Mouse (Mus musculus) limb, embryonic 11.5 days (tissue): Measurements from ENCODE around the gene Anapc2. TPM values are rescaled to one million over a fixed set of nuclear protein-coding genes. Genes with fewer than 3 reads are reported as not detected.
A peak's percentile ranks its signal among the peaks of the same experiment; 100 is the strongest.

ENCODE experiments used
- ATAC-seq: fragments of 200-750 bp; cut with Nextera tagmentation; 2 replicates; pipeline ENCODE4 v1.8.0; 2017; ENCODE audit warnings: low read depth; ENCODE audit not compliant: insufficient number of reproducible peaks, low FRiP score, low TSS enrichment
- DNase-seq: peaks from one replicate; pipeline ENCODE4 v3.0.0-alpha.2; 2015; ENCODE audit warnings: low spot score
- H3K27ac ChIP-seq: fragments of 300-500 bp; sonication (generic); replicated peaks from 2 replicates; pipeline ENCODE4 v1.5.1; 2014; ENCODE audit warnings: low read depth, mild to moderate bottlenecking, low read length
- H3K27me3 ChIP-seq: fragments of 300-500 bp; sonication (generic); 2 replicates; pipeline ENCODE4 v1.6.1; 2014; ENCODE audit warnings: mild to moderate bottlenecking, low read length, mixed read lengths; ENCODE audit not compliant: control insufficient read depth, insufficient read depth
- H3K36me3 ChIP-seq: fragments of 300-500 bp; sonication (generic); 2 replicates; pipeline ENCODE4 v1.6.1; 2014; ENCODE audit warnings: mild to moderate bottlenecking, low read length, moderate library complexity, mixed read lengths; ENCODE audit not compliant: control insufficient read depth, insufficient read depth
- H3K4me1 ChIP-seq: fragments of 300-500 bp; sonication (generic); 2 replicates; pipeline ENCODE4 v1.6.1; 2014; ENCODE audit warnings: low read length, mixed read lengths; ENCODE audit not compliant: control insufficient read depth, insufficient read depth
- H3K4me2 ChIP-seq: fragments of 300-500 bp; sonication (generic); 2 replicates; pipeline ENCODE4 v1.6.1; 2014; ENCODE audit warnings: low read depth, mild to moderate bottlenecking, moderate library complexity; ENCODE audit not compliant: severe bottlenecking
- H3K4me3 ChIP-seq: fragments of 300-500 bp; sonication (generic); 2 replicates; pipeline ENCODE4 v1.5.1; 2014; ENCODE audit warnings: low read depth, low read length
- H3K9ac ChIP-seq: fragments of 300-500 bp; sonication (generic); 2 replicates; pipeline ENCODE4 v1.6.1; 2014; ENCODE audit warnings: mild to moderate bottlenecking, low read length
- H3K9me3 ChIP-seq: fragments of 300-500 bp; sonication (generic); 2 replicates; pipeline ENCODE4 v1.6.1; 2016; ENCODE audit warnings: low read length; ENCODE audit not compliant: control insufficient read depth
- WGBS: fragments of 180-500 bp; shearing (Covaris S2); extraction: QIAGEN DNeasy Blood & Tissue Kit; methylation state at CpG from one replicate; pipeline ENCODE4 v1.1.7; 2014; 5-methylcytosine and 5-hydroxymethylcytosine counted together
- polyA plus RNA-seq: library from polyadenylated mRNA; unstranded; fragments of >200 nt; fragmentation: Nextera tagmentation; extraction: Ambion mirVana; gene quantifications from 2 replicates; pipeline ENCODE4 v1.2.1, GENCODE M21; 2014

The Anapc2 gene
- polyA plus RNA-seq, 1 experiment from 2014 or later, result 120 TPM

DNA sequence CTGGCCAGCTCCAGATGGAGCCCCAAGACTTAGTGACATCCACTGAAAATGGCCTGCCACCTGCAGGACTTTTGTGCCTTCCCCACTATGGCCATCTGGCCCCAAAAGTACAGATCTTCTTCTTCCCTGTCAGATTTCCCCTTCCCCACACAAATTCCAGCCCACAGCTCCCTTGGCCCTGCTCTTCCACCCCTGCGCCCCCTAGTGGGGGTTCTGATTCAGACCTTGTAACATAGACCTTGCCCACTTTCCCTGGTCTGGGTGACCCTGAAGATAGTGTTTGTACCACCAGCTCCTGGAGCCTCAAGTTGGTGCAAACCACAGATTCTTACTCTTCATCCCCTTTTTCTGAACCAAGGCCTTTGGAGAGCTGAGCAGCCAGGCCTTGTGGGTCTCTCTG is 20.6 kb downstream of the Anapc2 start:
- DNase-seq (peak; percentile 90), ATAC-seq (no peak)
- H3K9ac ChIP-seq, result no peak overlapping the region
- no peak overlapping the region for H3K4me2 ChIP-seq
- H3K9me3 ChIP-seq, result no peaks in the 10 kb centered on the region
- 0% methylated on average over 1 of the region's 1 CpGs for WGBS
- peaks cover 56% of the 10 kb centered on the region for H3K27me3 ChIP-seq
- no peaks in the 10 kb centered on the region for H3K36me3 ChIP-seq
- H3K27ac ChIP-seq, result no peak overlapping the region
- H3K4me3 ChIP-seq, result no peak overlapping the region
- peaks cover 3% of the 10 kb centered on the region; the same call in 1 of the 2 replicates for H3K4me1 ChIP-seq

DNA sequence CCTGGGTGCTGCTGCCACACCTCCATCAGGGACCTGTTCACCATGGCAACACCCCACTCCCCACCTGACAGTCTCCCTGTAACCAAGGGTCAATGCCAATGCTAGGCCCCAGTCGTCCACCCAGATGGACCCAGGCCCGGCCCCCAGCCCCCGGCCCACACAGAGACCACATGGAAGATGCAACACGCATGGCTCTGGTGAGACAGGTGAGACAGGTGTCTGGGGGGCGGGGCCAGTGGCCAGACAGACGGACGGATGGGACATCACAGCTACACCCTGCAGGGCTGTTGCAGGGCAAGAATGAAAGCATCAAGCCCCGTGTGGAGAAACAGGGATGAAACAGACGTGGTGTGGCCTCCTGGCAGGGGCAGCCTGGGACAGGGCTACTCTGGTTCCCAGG is 21.4 kb downstream of the Anapc2 start:
- 72% methylated on average over 9 of the region's 9 CpGs for WGBS
- H3K36me3 ChIP-seq, result no peaks in the 10 kb centered on the region
- no peak overlapping the region for H3K4me3 ChIP-seq
- peaks cover 3% of the 10 kb centered on the region; the same call in 1 of the 2 replicates for H3K4me1 ChIP-seq
- H3K9me3 ChIP-seq, result no peaks in the 10 kb centered on the region
- no peak overlapping the region for H3K9ac ChIP-seq
- no peak overlapping the region for H3K27ac ChIP-seq
- peaks cover 47% of the 10 kb centered on the region for H3K27me3 ChIP-seq
- ATAC-seq, result no peak
- DNase-seq, result no peak
- no peak overlapping the region for H3K4me2 ChIP-seq

- H3K36me3 ChIP-seq, result no peaks in the 10 kb centered on the region
- DNase-seq (no peak), ATAC-seq (no peak)
- H3K4me2 ChIP-seq, result no peak overlapping the region
- no peak overlapping the region for H3K9ac ChIP-seq
- H3K9me3 ChIP-seq, result no peaks in the 10 kb centered on the region
- no peak overlapping the region for H3K27ac ChIP-seq
- H3K4me1 ChIP-seq, result peaks cover 2% of the 10 kb centered on the region; the same call in 1 of the 2 replicates
- H3K4me3 ChIP-seq, result no peak overlapping the region
- WGBS, result 82% methylated on average over 8 of the region's 8 CpGs
- peaks cover 14% of the 10 kb centered on the region for H3K27me3 ChIP-seq
Observed at GRCm38 (mm10) chr2:25297093-25297492, 24.8 kb downstream of the Anapc2 start.

DNA sequence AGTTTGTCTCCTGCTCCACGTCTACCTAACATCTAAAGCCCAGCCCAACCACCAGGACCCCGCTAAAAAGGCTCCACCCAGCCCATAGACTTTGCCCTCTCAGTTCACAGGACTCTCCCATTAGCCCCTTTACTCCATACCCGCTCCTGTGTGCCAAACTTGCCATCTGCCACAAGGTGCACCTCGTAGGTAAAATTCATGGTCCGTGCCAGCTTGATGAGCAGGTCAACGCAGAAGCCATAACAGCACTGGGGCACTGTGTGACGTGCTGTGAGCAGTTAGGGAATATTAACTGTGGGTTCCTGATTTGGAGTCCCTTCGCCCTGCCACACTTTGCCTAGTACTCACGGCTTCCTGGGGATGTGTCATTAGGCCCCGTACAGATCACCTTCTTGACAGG is 25.8 kb downstream of the Anapc2 start:
- Histone ChIP-seq H3K9me3 (no peaks in the 10 kb centered on the region), H3K4me1 (no peaks in the 10 kb centered on the region), H3K4me2 (no peak overlapping the region), H3K9ac (no peak overlapping the region), H3K27ac (no peak overlapping the region), H3K36me3 (no peaks in the 10 kb centered on the region), H3K4me3 (no peak overlapping the region), H3K27me3 (peaks cover 5% of the 10 kb centered on the region; the same call in 1 of the 2 replicates)
- 86% methylated on average over 10 of the region's 10 CpGs for WGBS
- DNase-seq (no peak), ATAC-seq (no peak)

- Histone ChIP-seq H3K4me1 (no peaks in the 10 kb centered on the region), H3K9ac (no peak overlapping the region), H3K9me3 (no peaks in the 10 kb centered on the region), H3K4me2 (no peak overlapping the region), H3K4me3 (no peak overlapping the region), H3K36me3 (no peaks in the 10 kb centered on the region), H3K27me3 (peaks cover 9% of the 10 kb centered on the region), H3K27ac (no peak overlapping the region)
- ATAC-seq, result no peak
- WGBS, result 78% methylated on average over 3 of the region's 3 CpGs
- no peak for DNase-seq
Observed at GRCm38 (mm10) chr2:25303452-25303851, 31.2 kb downstream of the Anapc2 start.

DNA sequence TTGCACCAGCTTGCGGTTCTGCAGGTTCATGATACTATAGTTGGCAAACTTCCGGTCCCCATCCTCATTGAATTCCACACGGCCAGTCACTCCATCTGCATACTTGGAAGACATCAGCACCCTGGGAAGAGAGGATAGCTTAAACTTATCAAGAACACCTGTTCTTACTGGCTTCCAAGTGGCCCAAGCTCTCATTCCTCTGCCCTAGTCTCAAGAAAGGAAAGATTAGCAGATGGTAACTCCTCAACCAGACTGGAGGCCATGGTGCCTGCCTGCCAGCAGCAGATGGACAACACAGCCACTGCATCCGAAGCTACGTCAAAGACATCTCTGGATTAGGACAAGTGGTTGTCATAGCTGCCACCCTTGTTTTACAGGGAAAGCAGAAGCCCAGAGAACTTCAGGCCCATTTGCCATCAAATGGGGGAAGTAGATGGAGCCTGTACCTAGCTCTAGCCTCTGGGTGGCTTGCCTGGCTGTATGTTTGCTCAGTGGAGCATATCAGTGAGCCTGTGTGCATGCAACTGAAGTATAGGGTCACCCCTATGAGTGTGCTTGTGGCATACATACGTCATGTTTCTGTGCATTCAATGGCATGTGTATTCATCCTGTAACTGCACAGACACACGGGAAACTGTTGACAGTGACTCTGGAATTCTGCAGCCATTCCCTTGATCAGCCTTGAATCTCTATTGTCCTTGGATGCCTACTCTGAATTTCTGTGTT is 31.8 kb downstream of the Anapc2 start:
- ATAC-seq (no peak), DNase-seq (no peak)
- Histone ChIP-seq H3K4me1 (no peaks in the 10 kb centered on the region), H3K4me2 (no peak overlapping the region; the same call in 1 of the 2 replicates), H3K36me3 (no peaks in the 10 kb centered on the region), H3K4me3 (0 out of 2 replicates have a peak overlapping the region, but pooled peaks have one; percentile 32), H3K9ac (no peak overlapping the region), H3K27me3 (peaks cover 9% of the 10 kb centered on the region), H3K9me3 (no peaks in the 10 kb centered on the region), H3K27ac (no peak overlapping the region)
- WGBS, result 75% methylated on average over 7 of the region's 7 CpGs

DNA sequence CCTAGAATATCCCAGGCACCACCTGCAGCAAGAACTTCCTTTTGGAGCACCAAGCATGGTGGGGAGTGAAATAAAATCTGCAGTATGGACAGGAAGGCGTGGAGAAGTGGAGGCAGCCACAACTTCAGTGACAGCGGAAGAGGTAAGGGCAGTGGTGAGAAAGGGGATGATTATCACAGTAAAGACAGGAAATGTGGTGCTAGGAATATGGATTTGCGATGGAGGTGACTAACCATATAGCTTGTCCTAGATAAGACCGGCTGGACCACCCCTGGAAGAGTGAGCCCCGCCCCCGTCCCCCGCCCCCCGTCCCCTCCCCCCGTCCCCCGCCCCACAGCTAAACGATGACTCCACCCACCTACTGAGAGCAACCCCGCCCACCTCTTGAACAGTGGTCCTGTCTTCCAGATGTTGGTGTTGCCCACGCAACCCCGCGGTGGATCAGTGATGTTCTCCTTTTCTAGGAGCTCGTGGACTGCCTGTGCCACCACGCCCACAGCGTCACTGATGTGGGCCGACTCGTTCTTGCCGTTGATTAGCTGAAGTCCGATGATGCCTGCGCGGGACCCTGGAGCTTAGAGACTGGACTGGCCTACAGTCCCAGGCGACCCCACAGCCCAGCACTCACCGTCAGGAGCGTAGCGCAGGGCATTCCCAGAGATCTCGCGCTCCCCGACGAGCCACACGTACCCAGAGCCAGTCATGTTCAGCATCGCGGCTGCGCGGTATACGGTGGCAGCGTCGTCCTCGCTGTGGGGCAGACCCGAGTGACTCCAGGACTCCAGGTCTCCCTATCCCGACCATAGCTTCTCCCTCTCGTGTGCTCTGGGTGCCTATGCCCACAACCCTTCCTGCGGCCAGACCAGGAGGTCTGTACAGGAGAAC is 32.6 kb downstream of the Anapc2 start:
- Histone ChIP-seq H3K4me3 (peak overlapping the region; percentile 32), H3K9ac (peak overlapping the region; percentile 47; the same call in 1 of the 2 replicates), H3K27me3 (peaks cover 11% of the 10 kb centered on the region), H3K36me3 (no peaks in the 10 kb centered on the region), H3K4me2 (peak overlapping the region; percentile 80), H3K4me1 (no peaks in the 10 kb centered on the region), H3K9me3 (no peaks in the 10 kb centered on the region), H3K27ac (no peak overlapping the region)
- ATAC-seq (peak; percentile 65; the same call in 1 of the 2 replicates), DNase-seq (peak; percentile 71)
- 3% methylated on average over 41 of the region's 45 CpGs for WGBS

- Histone ChIP-seq H3K27ac (no peak overlapping the region), H3K4me1 (no peaks in the 10 kb centered on the region), H3K36me3 (no peaks in the 10 kb centered on the region), H3K9me3 (no peaks in the 10 kb centered on the region), H3K4me2 (peak overlapping the region; percentile 80), H3K4me3 (peak overlapping the region; percentile 32), H3K27me3 (peaks cover 17% of the 10 kb centered on the region), H3K9ac (peak overlapping the region; percentile 47; the same call in 1 of the 2 replicates)
- DNase-seq (no peak), ATAC-seq (no peak)
- WGBS, result 46% methylated on average over 14 of the region's 14 CpGs
Observed at GRCm38 (mm10) chr2:25305587-25306359, 33.5 kb downstream of the Anapc2 start.
